Mouse (Mus musculus) testis, adult 2 months (tissue): ENCODE measurements around the gene 2310011J03Rik. TPM values are rescaled to one million over a fixed set of nuclear protein-coding genes. Genes with fewer than 3 reads are reported as not detected.
A peak's percentile ranks its signal among the peaks of the same experiment; 100 is the strongest.

Experiments
- H3K27ac ChIP-seq: fragments of 200-500 bp; 2 replicates; pipeline ENCODE4 v1.5.1; 2012; ENCODE audit warnings: low read depth, low read length; ENCODE audit not compliant: control insufficient read depth, insufficient read depth
- H3K27me3 ChIP-seq: fragments of 200-500 bp; 2 replicates; pipeline ENCODE4 v1.6.1; 2012; ENCODE audit warnings: mild to moderate bottlenecking, low read length, moderate library complexity; ENCODE audit not compliant: control insufficient read depth, insufficient read depth
- H3K36me3 ChIP-seq: fragments of 200-500 bp; 2 replicates; pipeline ENCODE4 v1.6.1; 2012; ENCODE audit warnings: mild to moderate bottlenecking, low read length; ENCODE audit not compliant: control insufficient read depth, insufficient read depth
- H3K4me1 ChIP-seq: fragments of 200-500 bp; 2 replicates; pipeline ENCODE4 v1.6.1; 2012; ENCODE audit warnings: low read length; ENCODE audit not compliant: control insufficient read depth, insufficient read depth
- H3K4me3 ChIP-seq: fragments of 200-500 bp; 2 replicates; pipeline ENCODE4 v1.5.1; 2012; ENCODE audit warnings: low read depth, mild to moderate bottlenecking, low read length, moderate library complexity, mixed read lengths; ENCODE audit not compliant: control insufficient read depth
- CTCF ChIP-seq: fragments of 200-500 bp; IDR thresholded peaks from 2 replicates; pipeline ENCODE4 v1.5.1; 2012; ENCODE audit warnings: low read depth, mild to moderate bottlenecking, inconsistent platforms, low read length, moderate library complexity; ENCODE audit not compliant: control insufficient read depth, insufficient read depth, insufficient replicate concordance
- POLR2A ChIP-seq: fragments of 200-500 bp; IDR thresholded peaks from 2 replicates; pipeline ENCODE4 v1.6.1; 2012; ENCODE audit warnings: low read depth, mild to moderate bottlenecking, inconsistent platforms, low read length, moderate library complexity; ENCODE audit not compliant: control insufficient read depth
- polyA plus RNA-seq: library from polyadenylated mRNA; depleted of rRNA; stranded (reverse); fragments of >200 nt; gene quantifications from 2 replicates; pipeline ENCODE4 v1.2.3, GENCODE M21; 2012

2310011J03Rik gene
- polyA plus RNA-seq, 1 experiment: 11.3 TPM

- H3K36me3 ChIP-seq: no peaks in the 10 kb centered on the region
- peaks cover 10% of the 10 kb centered on the region for H3K4me1 ChIP-seq
- TF ChIP-seq POLR2A (no peak), CTCF (no peak)
- H3K27ac ChIP-seq: no peak overlapping the region
- no peak overlapping the region for H3K4me3 ChIP-seq
- no peaks in the 10 kb centered on the region for H3K27me3 ChIP-seq
These were observed 18.9 kb downstream of the 2310011J03Rik start for GRCm38 (mm10) chr10:80301256-80302081.

GRCm38 (mm10) chr10:80300672-80301181 lies 19.6 kb downstream of the 2310011J03Rik start:
- Histone ChIP-seq H3K27ac (no peak overlapping the region), H3K27me3 (no peaks in the 10 kb centered on the region), H3K4me3 (no peak overlapping the region), H3K36me3 (no peaks in the 10 kb centered on the region), H3K4me1 (peaks cover 14% of the 10 kb centered on the region)
- no peak for TF ChIP-seq POLR2A
- no peak for TF ChIP-seq CTCF

- Histone ChIP-seq H3K27me3 (no peaks in the 10 kb centered on the region), H3K36me3 (no peaks in the 10 kb centered on the region), H3K4me3 (no peak overlapping the region), H3K27ac (no peak overlapping the region), H3K4me1 (peaks cover 17% of the 10 kb centered on the region)
- TF ChIP-seq CTCF (no peak), POLR2A (no peak)
These were observed 20.5 kb downstream of the 2310011J03Rik start for GRCm38 (mm10) chr10:80299824-80300223.

GRCm38 (mm10) chr10:80299301-80299700 lies 21.0 kb downstream of the 2310011J03Rik start:
- Histone ChIP-seq H3K4me3 (peak overlapping the region; percentile 5), H3K27me3 (no peaks in the 10 kb centered on the region), H3K27ac (no peak overlapping the region), H3K36me3 (no peaks in the 10 kb centered on the region), H3K4me1 (peaks cover 17% of the 10 kb centered on the region)
- TF ChIP-seq POLR2A (no peak), CTCF (no peak)

GRCm38 (mm10) chr10:80298571-80299281 lies 21.6 kb downstream of the 2310011J03Rik start:
- Histone ChIP-seq H3K36me3 (no peaks in the 10 kb centered on the region), H3K27me3 (no peaks in the 10 kb centered on the region), H3K4me1 (peaks cover 17% of the 10 kb centered on the region), H3K4me3 (peak overlapping the region; percentile 5), H3K27ac (no peak overlapping the region)
- TF ChIP-seq POLR2A (no peak), CTCF (no peak)

GRCm38 (mm10) chr10:80297526-80298133 lies 22.7 kb downstream of the 2310011J03Rik start:
- TF ChIP-seq POLR2A (no peak), CTCF (no peak)
- Histone ChIP-seq H3K27me3 (no peaks in the 10 kb centered on the region), H3K36me3 (peaks cover 1% of the 10 kb centered on the region; the same call in 1 of the 2 replicates), H3K27ac (no peak overlapping the region), H3K4me1 (peaks cover 23% of the 10 kb centered on the region), H3K4me3 (no peak overlapping the region)

GRCm38 (mm10) chr10:80296824-80297223 lies 23.5 kb downstream of the 2310011J03Rik start:
- Histone ChIP-seq H3K4me1 (peaks cover 23% of the 10 kb centered on the region), H3K4me3 (no peak overlapping the region)

More at GRCm38 (mm10) chr10:80296824-80297223, 23.5 kb downstream of the 2310011J03Rik start:
- Histone ChIP-seq H3K36me3 (peaks cover 1% of the 10 kb centered on the region; the same call in 1 of the 2 replicates), H3K27ac (no peak overlapping the region), H3K27me3 (no peaks in the 10 kb centered on the region)
- no peak for TF ChIP-seq POLR2A
- TF ChIP-seq CTCF: no peak
